Mouse (Mus musculus): ENCODE measurements around the gene Zkscan7. TPM values are rescaled to one million over a fixed set of nuclear protein-coding genes. Genes with fewer than 3 reads are reported as not detected.

Zkscan7 gene
- polyA plus RNA-seq, 1 experiment from 2014 or later: 1.2 TPM

DNA sequence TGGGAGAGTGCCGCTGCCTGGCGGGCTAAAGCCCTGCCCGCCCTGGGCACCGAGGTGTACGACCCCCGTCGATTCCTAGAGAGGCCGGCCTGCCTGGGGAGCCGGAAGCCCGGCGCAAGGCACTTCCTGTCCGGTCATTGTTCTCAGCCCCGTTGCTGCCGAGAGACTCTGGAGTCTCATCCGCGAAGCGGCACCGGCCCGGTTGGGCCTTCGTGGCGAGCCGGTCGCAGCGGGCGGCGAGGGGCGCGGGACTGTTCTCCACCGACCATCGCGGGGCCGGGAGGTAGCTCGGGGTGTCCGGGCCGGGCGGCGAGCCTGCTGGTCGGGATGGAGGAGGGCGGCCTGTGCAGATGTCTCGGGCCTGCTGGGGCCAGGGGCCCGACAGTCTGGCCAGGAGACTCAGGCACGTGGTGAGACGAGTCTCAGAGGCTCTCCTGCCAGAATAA, 37.5 kb downstream of the Zkscan7 start, which contains the start of gene Zfp105:
TSS of gene Zfp105 (plus strand) at position 137 of the 446 bp plus-strand sequence.
- ATAC-seq (peak; percentile 87), DNase-seq (peak; percentile 63)
- 0 out of 2 replicates have a peak within 1 kb of the TSS, but pooled peaks have one; percentile 37 for H3K27ac ChIP-seq (ENCODE audit: low read depth)
- TF ChIP-seq EP300 (IDR thresholded peaks at IDR 0.05; ENCODE audit: low read depth) (no peak), CTCF (IDR thresholded peaks at IDR 0.05; ENCODE audit: low read depth) (no peak)
- 0 out of 2 replicates have a peak, but pooled peaks cover 4% of the 10 kb centered on the region for H3K4me1 ChIP-seq (ENCODE audit: insufficient read depth)
- H3K9ac ChIP-seq (replicated peaks): peak within 1 kb of the TSS; percentile 71
- peak within 1 kb of the TSS; percentile 56 for H3K4me3 ChIP-seq (ENCODE audit: low read depth, low read length)
- 2% methylated on average over 41 of the region's 43 CpGs for WGBS (ENCODE audit: insufficient replicate concordance)
- peak within 1 kb of the TSS; percentile 80 for H3K4me2 ChIP-seq (ENCODE audit: low read depth, low read length)
- H3K36me3 ChIP-seq (replicated peaks; ENCODE audit: insufficient read depth, low read length): peaks cover 9% of the 10 kb centered on the region; the same call in 1 of the 2 replicates
- no peaks in the 10 kb centered on the region for H3K9me3 ChIP-seq (ENCODE audit: low read length)
- no peaks in the 10 kb centered on the region for H3K27me3 ChIP-seq (ENCODE audit: insufficient read depth, low read length)

DNA sequence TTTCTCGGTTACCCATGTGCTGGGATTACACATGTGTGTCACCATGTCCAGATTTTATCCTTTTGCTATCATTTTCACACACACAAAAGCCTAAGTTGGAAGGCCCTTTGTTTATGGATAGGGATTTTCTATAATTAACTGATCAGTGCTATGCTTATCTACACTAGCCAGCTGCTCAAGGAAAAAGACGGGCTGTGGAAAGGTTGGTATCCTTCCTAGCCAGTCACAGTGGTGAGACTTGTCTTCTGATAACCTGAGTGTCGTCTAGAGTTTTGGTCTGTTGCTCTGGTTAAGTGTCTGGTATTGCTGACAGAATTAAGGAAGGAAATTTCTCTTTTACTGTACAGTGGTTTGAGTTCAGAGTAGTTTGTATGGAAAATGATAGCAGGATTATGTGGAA, 43.4 kb downstream of the Zkscan7 start:
- H3K9ac ChIP-seq (replicated peaks): no peak overlapping the region
- H3K4me3 ChIP-seq (ENCODE audit: low read depth, low read length): no peak overlapping the region
- TF ChIP-seq CTCF (IDR thresholded peaks at IDR 0.05; ENCODE audit: low read depth) (no peak), EP300 (IDR thresholded peaks at IDR 0.05; ENCODE audit: low read depth) (no peak)
- WGBS (ENCODE audit: insufficient replicate concordance): 68% methylated on average over 3 of the region's 3 CpGs
- no peak overlapping the region for H3K27ac ChIP-seq (ENCODE audit: low read depth)
- no peak for DNase-seq
- H3K36me3 ChIP-seq (replicated peaks; ENCODE audit: insufficient read depth, low read length): peaks cover 33% of the 10 kb centered on the region
- H3K9me3 ChIP-seq (ENCODE audit: low read length): no peaks in the 10 kb centered on the region; the same call in 1 of the 2 replicates
- no peak overlapping the region for H3K4me2 ChIP-seq (ENCODE audit: low read depth, low read length)
- no peaks in the 10 kb centered on the region for H3K4me1 ChIP-seq (ENCODE audit: insufficient read depth)
- no peaks in the 10 kb centered on the region for H3K27me3 ChIP-seq (ENCODE audit: insufficient read depth, low read length)
- ATAC-seq: no peak

Other genes starting within 250 kb of the Zkscan7 start
- gene Topaz1, start 138.3 kb upstream of the Zkscan7 start, polyA plus RNA-seq (2015; fragmentation: Nextera tagmentation; extraction: Ambion mirVana): not detected in 2 replicates
- 3.7 and 4.4 TPM in 2 replicates for gene Tcaim, start 80.1 kb upstream of the Zkscan7 start, polyA plus RNA-seq (2015; fragmentation: Nextera tagmentation; extraction: Ambion mirVana)
- gene Gm35549, start 41.6 kb upstream of the Zkscan7 start, polyA plus RNA-seq (2015; fragmentation: Nextera tagmentation; extraction: Ambion mirVana): not detected in 2 replicates
- 8.5 and 9.4 TPM in 2 replicates for gene Zfp445, start 19.7 kb upstream of the Zkscan7 start, polyA plus RNA-seq (2015; fragmentation: Nextera tagmentation; extraction: Ambion mirVana)
- 1.8 and 2.0 TPM in 2 replicates for gene Zfp105, start 37.4 kb downstream of the Zkscan7 start, polyA plus RNA-seq (2015; fragmentation: Nextera tagmentation; extraction: Ambion mirVana)
- gene 1110059G10Rik, start 65.3 kb downstream of the Zkscan7 start, polyA plus RNA-seq (2015; fragmentation: Nextera tagmentation; extraction: Ambion mirVana): 18.7 and 20.6 TPM in 2 replicates
- gene Kif15, start 65.4 kb downstream of the Zkscan7 start, polyA plus RNA-seq (2015; fragmentation: Nextera tagmentation; extraction: Ambion mirVana): 14.4 TPM in 2 replicates
- gene Tmem42, start 135.6 kb downstream of the Zkscan7 start, polyA plus RNA-seq (2015; fragmentation: Nextera tagmentation; extraction: Ambion mirVana): 13.7 and 14.8 TPM in 2 replicates
- gene Tgm4, start 149.0 kb downstream of the Zkscan7 start, polyA plus RNA-seq (2015; fragmentation: Nextera tagmentation; extraction: Ambion mirVana): 0.13 and 0.15 TPM in 2 replicates
- 17.8 and 19.1 TPM in 2 replicates for gene Zdhhc3, start 227.5 kb downstream of the Zkscan7 start, polyA plus RNA-seq (2015; fragmentation: Nextera tagmentation; extraction: Ambion mirVana)
- 48.8 and 52.1 TPM in 2 replicates for gene Exosc7, start 227.5 kb downstream of the Zkscan7 start, polyA plus RNA-seq (2015; fragmentation: Nextera tagmentation; extraction: Ambion mirVana)

All from liver, postnatal 0 days (tissue).